ENCODE assay signal across 12 mouse cellular contexts in genomic region chr2:14823105-14823504, GRCm38 (mm10).
DNase-seq lines count a peak whose midpoint lies in the region; ATAC-seq lines count a peak whose summit lies in the region.
"Had no signal": no experiment of that assay in that cellular context is flagged by ENCODE, and none has a peak within 500 bp of the region (broad histone marks: within the 10 kb centered on the region; RNA-seq: fewer than 3 reads in every experiment).

No protein-coding gene starts in this region.

- no peak overlapping the region for H3K4me2 ChIP-seq in kidney, embryonic 14.5 days (replicated peaks; ENCODE audit: low read depth, low read length)
- no peak overlapping the region for H3K4me2 ChIP-seq in forebrain, embryonic 15.5 days (replicated peaks)

- H3K4me3 ChIP-seq in kidney, embryonic 14.5 days (ENCODE audit: low read length), result no peak overlapping the region
- no peak overlapping the region for H3K4me3 ChIP-seq in forebrain, embryonic 15.5 days
- H3K4me3 ChIP-seq: embryonic facial prominence, embryonic 12.5 days had no signal

- no peak for DNase-seq in kidney, postnatal 14 days
- DNase-seq in heart, postnatal 14 days, result peak; percentile 50 to 70
- DNase-seq in urinary bladder, adult 18-20 months (ENCODE audit: low spot score in 2 of 2), result no peak
- no peak for DNase-seq in frontal cortex, postnatal 14 days (ENCODE audit: low spot score in 2 of 2)
- no peak for DNase-seq in left cerebral cortex, postnatal 25 days (ENCODE audit: low spot score in 2 of 2)
- DNase-seq: adrenal gland, adult 8-10 months; kidney, adult 11 months had no signal

- intact Hi-C loops in heart, postnatal 14 days (cut with DNase I), result no loop called here
- intact Hi-C loops in left cerebral cortex, postnatal 25 days (cut with DNase I), result no loop called here

- H3K27ac ChIP-seq in kidney, embryonic 14.5 days (ENCODE audit: low read depth, low read length), result no peak overlapping the region
- H3K27ac ChIP-seq in forebrain, embryonic 15.5 days (replicated peaks), result no peak overlapping the region
- H3K27ac ChIP-seq: embryonic facial prominence, embryonic 12.5 days; liver, embryonic 14.5 days had no signal

- no peak overlapping the region for H3K9ac ChIP-seq in kidney, embryonic 14.5 days (ENCODE audit: low read depth, low read length)
- no peak overlapping the region for H3K9ac ChIP-seq in forebrain, embryonic 15.5 days (replicated peaks)
- H3K9ac ChIP-seq: embryonic facial prominence, embryonic 12.5 days; liver, embryonic 14.5 days had no signal

- H3K4me1 ChIP-seq in kidney, embryonic 14.5 days (ENCODE audit: control insufficient read depth, insufficient read depth, low read length), result 0 out of 2 replicates have a peak, but pooled peaks cover 6% of the 10 kb centered on the region
- peaks cover 3% of the 10 kb centered on the region; the same call in 1 of the 2 replicates for H3K4me1 ChIP-seq in forebrain, embryonic 15.5 days

- 0 out of 2 replicates have a peak, but pooled peaks have one; percentile 39 for ATAC-seq in kidney, embryonic 14.5 days (ENCODE audit: low FRiP score, low TSS enrichment)
- 0 out of 2 replicates have a peak, but pooled peaks have one; percentile 39 for ATAC-seq in forebrain, embryonic 15.5 days (replicated peaks)
- ATAC-seq in megakaryocyte, adult 5-6 weeks (ENCODE audit: poor library complexity, severe bottlenecking), result peak; percentile 38

- H3K9me3 ChIP-seq in kidney, embryonic 14.5 days (ENCODE audit: control insufficient read depth, low read length), result no peaks in the 10 kb centered on the region
- no peaks in the 10 kb centered on the region for H3K9me3 ChIP-seq in forebrain, embryonic 15.5 days
- H3K9me3 ChIP-seq: embryonic facial prominence, embryonic 12.5 days had no signal

- no peaks in the 10 kb centered on the region for H3K27me3 ChIP-seq in kidney, embryonic 14.5 days (ENCODE audit: control insufficient read depth, insufficient read depth, low read length)
- no peaks in the 10 kb centered on the region for H3K27me3 ChIP-seq in forebrain, embryonic 15.5 days
- H3K27me3 ChIP-seq: embryonic facial prominence, embryonic 12.5 days had no signal

- no peaks in the 10 kb centered on the region for H3K36me3 ChIP-seq in kidney, embryonic 14.5 days (ENCODE audit: control insufficient read depth, insufficient read depth, low read length)
- no peaks in the 10 kb centered on the region for H3K36me3 ChIP-seq in forebrain, embryonic 15.5 days
- H3K36me3 ChIP-seq: embryonic facial prominence, embryonic 12.5 days had no signal

Comparison
In these comparisons a context has a peak if more than half of its experiments do, and no peak if none do; other contexts are left out.
1. DNase-seq: peak in heart, postnatal 14 days (2 of 2); none in kidney, postnatal 14 days (single experiment), urinary bladder, adult 18-20 months (0 of 2), frontal cortex, postnatal 14 days (0 of 2) and left cerebral cortex, postnatal 25 days (0 of 2).
2. Peak in every context shown above with its lines, with median percentiles within 50 percentile points of each other: ATAC-seq.